Mouse (Mus musculus) MEL (cell line): ENCODE measurements at regions not wholly inside any gene's neighbourhood (a gene's known extent, or its start where the extent isn't known, plus 50 kb on each side); places are given as distances from the start of the nearest gene placed in this dataset.

ENCODE experiments used
- DNase-seq: peaks from one replicate; pipeline ENCODE4 v3.0.0; 2011; ENCODE audit warnings: low read depth, low spot score
- H3K27ac ChIP-seq: 2 replicates; pipeline ENCODE4 v1.5.1; 2012; ENCODE audit warnings: low read depth, mild to moderate bottlenecking, control low read depth, low read length, moderate library complexity; ENCODE audit not compliant: control insufficient read depth
- H3K27me3 ChIP-seq, 2 experiments: fragments of 150-350 bp in 1 of 2; sonication (generic) in 1 of 2; 2 replicates each; pipeline ENCODE4 v1.6.1; 2012; ENCODE audit warnings: low read length in 2 of 2, mild to moderate bottlenecking in 2 of 2, improper control_type of control experiment in 1 of 2, moderate library complexity in 1 of 2; ENCODE audit not compliant: insufficient read depth in 2 of 2, control insufficient read depth in 1 of 2
- H3K36me3 ChIP-seq, 2 experiments: 2 replicates each; pipeline ENCODE4 v1.6.1; 2012 to 2014; ENCODE audit warnings: low read length in 2 of 2, improper control_type of control experiment in 1 of 2, inconsistent platforms in 1 of 2, mild to moderate bottlenecking in 1 of 2; ENCODE audit not compliant: insufficient read depth in 2 of 2, control insufficient read depth in 1 of 2
- H3K4me1 ChIP-seq, 2 experiments: fragments of 150-350 bp in 1 of 2; sonication (generic) in 1 of 2; 2 replicates each; pipeline ENCODE4 v1.6.1; 2012; ENCODE audit warnings: low read length in 2 of 2, improper control_type of control experiment in 1 of 2, mild to moderate bottlenecking in 1 of 2; ENCODE audit not compliant: insufficient read depth in 2 of 2, control insufficient read depth in 1 of 2
- H3K4me3 ChIP-seq, 2 experiments: fragments of 150-350 bp in 1 of 2; sonication (generic) in 1 of 2; 2 replicates each; pipeline ENCODE4 v1.5.1; 2012; ENCODE audit warnings: low read depth in 2 of 2, low read length in 2 of 2, mild to moderate bottlenecking in 2 of 2, moderate library complexity in 2 of 2, control low read depth in 1 of 2, improper control_type of control experiment in 1 of 2; ENCODE audit not compliant: control insufficient read depth in 1 of 2, insufficient read depth in 1 of 2
- H3K79me2 ChIP-seq: 2 replicates; pipeline ENCODE4 v1.6.1; 2012; ENCODE audit warnings: mild to moderate bottlenecking, low read length, moderate library complexity; ENCODE audit not compliant: control insufficient read depth, poor library complexity, insufficient read depth
- H3K9ac ChIP-seq: 2 replicates; pipeline ENCODE4 v1.6.1; 2012; ENCODE audit warnings: low read depth, mild to moderate bottlenecking, control low read depth, low read length, moderate library complexity; ENCODE audit not compliant: control insufficient read depth, poor library complexity, severe bottlenecking
- H3K9me3 ChIP-seq: fragments of 150-350 bp; sonication (generic); replicated peaks from 2 replicates; pipeline ENCODE4 v1.6.1; 2012; ENCODE audit warnings: mild to moderate bottlenecking, low read length, improper control_type of control experiment, moderate library complexity; ENCODE audit not compliant: insufficient read depth
- CHD1 ChIP-seq: IDR thresholded peaks from 2 replicates; pipeline ENCODE4 v1.6.1; 2012; ENCODE audit warnings: low read depth, mild to moderate bottlenecking, inconsistent platforms, low read length, improper control_type of control experiment
- CHD2 ChIP-seq: IDR thresholded peaks from 2 replicates; pipeline ENCODE4 v1.6.1; 2011; ENCODE audit warnings: low read length, improper control_type of control experiment
- CTCF ChIP-seq, 3 experiments: IDR thresholded peaks in 2 of 3; conservative IDR thresholded peaks in 1 of 3; 2 replicates each; pipeline ENCODE4 v1.5.1; 2011 to 2012; ENCODE audit warnings: low read length in 3 of 3, low read depth in 2 of 3, mild to moderate bottlenecking in 2 of 3, improper control_type of control experiment in 1 of 3, inconsistent platforms in 1 of 3, mixed read lengths in 1 of 3, moderate library complexity in 1 of 3; ENCODE audit not compliant: control insufficient read depth in 1 of 3, insufficient read depth in 1 of 3, poor library complexity in 1 of 3, severe bottlenecking in 1 of 3
- EP300 ChIP-seq, 2 experiments: IDR thresholded peaks; 2 replicates each; pipeline ENCODE4 v1.6.1; 2011; ENCODE audit warnings: improper control_type of control experiment in 2 of 2, low read length in 2 of 2, low read depth in 1 of 2, mild to moderate bottlenecking in 1 of 2
- ETS1 ChIP-seq: IDR thresholded peaks from 2 replicates; pipeline ENCODE4 v1.6.1; 2012; ENCODE audit warnings: low read depth, mild to moderate bottlenecking, inconsistent platforms, low read length, improper control_type of control experiment, moderate library complexity
- GATA1 ChIP-seq: IDR thresholded peaks from 2 replicates; pipeline ENCODE4 v1.6.1; 2011; ENCODE audit warnings: low read depth, low read length, improper control_type of control experiment
- JUND ChIP-seq: IDR thresholded peaks from 2 replicates; pipeline ENCODE4 v1.6.1; 2011; ENCODE audit warnings: low read depth, mild to moderate bottlenecking, improper control_type of control experiment, low read length
- KAT2A ChIP-seq: conservative IDR thresholded peaks from 2 replicates; pipeline ENCODE4 v1.6.1; 2012; ENCODE audit warnings: low read depth, low read length, improper control_type of control experiment, inconsistent platforms
- MAFK ChIP-seq: IDR thresholded peaks from 2 replicates; pipeline ENCODE4 v1.6.1; 2011; ENCODE audit warnings: low read depth, mild to moderate bottlenecking, low read length, improper control_type of control experiment, borderline replicate concordance
- MEF2A ChIP-seq: IDR thresholded peaks from 2 replicates; pipeline ENCODE4 v1.6.1; 2014; ENCODE audit warnings: low read depth, mild to moderate bottlenecking, inconsistent platforms, low read length, improper control_type of control experiment; ENCODE audit not compliant: poor library complexity, insufficient replicate concordance, severe bottlenecking; ENCODE audit errors: extremely low read depth
- MYB ChIP-seq: IDR thresholded peaks from 2 replicates; pipeline ENCODE4 v1.6.1; 2011; ENCODE audit warnings: mild to moderate bottlenecking, low read depth, low read length, improper control_type of control experiment
- MYC ChIP-seq: IDR thresholded peaks from 2 replicates; pipeline ENCODE4 v1.6.1; 2011; ENCODE audit warnings: low read depth, mild to moderate bottlenecking, low read length, improper control_type of control experiment, moderate library complexity
- NELFE ChIP-seq: IDR thresholded peaks from 2 replicates; pipeline ENCODE4 v1.6.1; 2011; ENCODE audit warnings: low read depth, low read length, improper control_type of control experiment
- POLR2A ChIP-seq, 2 experiments: IDR thresholded peaks; 2 replicates each; pipeline ENCODE4 v1.6.1; 2011 to 2012; ENCODE audit warnings: low read length in 2 of 2, mild to moderate bottlenecking in 2 of 2, control low read depth in 1 of 2, improper control_type of control experiment in 1 of 2, low read depth in 1 of 2, moderate library complexity in 1 of 2; ENCODE audit not compliant: control insufficient read depth in 1 of 2, insufficient read depth in 1 of 2, poor library complexity in 1 of 2
- RAD21 ChIP-seq: IDR thresholded peaks from 2 replicates; pipeline ENCODE4 v1.6.1; 2011; ENCODE audit warnings: mild to moderate bottlenecking, low read depth, low read length, improper control_type of control experiment
- SIN3A ChIP-seq: IDR thresholded peaks from 2 replicates; pipeline ENCODE4 v1.6.1; 2012; ENCODE audit warnings: low read length, improper control_type of control experiment, inconsistent platforms
- SMC3 ChIP-seq: IDR thresholded peaks from 2 replicates; pipeline ENCODE4 v1.6.1; 2011; ENCODE audit warnings: low read depth, low read length, improper control_type of control experiment
- TBP ChIP-seq: IDR thresholded peaks from 2 replicates; pipeline ENCODE4 v1.8.0; 2011; ENCODE audit warnings: low read depth, low read length, improper control_type of control experiment
- TCF12 ChIP-seq: IDR thresholded peaks from 2 replicates; pipeline ENCODE4 v1.6.1; 2014; ENCODE audit warnings: low read depth, mild to moderate bottlenecking, inconsistent platforms, low read length, improper control_type of control experiment, moderate library complexity
- UBTF ChIP-seq: IDR thresholded peaks from 2 replicates; pipeline ENCODE4 v1.6.1; 2012; ENCODE audit warnings: low read depth, mild to moderate bottlenecking, inconsistent platforms, low read length, improper control_type of control experiment, moderate library complexity, borderline replicate concordance; ENCODE audit not compliant: insufficient read depth
- ZMIZ1 ChIP-seq: IDR thresholded peaks from 2 replicates; pipeline ENCODE4 v1.6.1; 2012; ENCODE audit warnings: low read depth, mild to moderate bottlenecking, inconsistent platforms, low read length, improper control_type of control experiment, moderate library complexity

DNA sequence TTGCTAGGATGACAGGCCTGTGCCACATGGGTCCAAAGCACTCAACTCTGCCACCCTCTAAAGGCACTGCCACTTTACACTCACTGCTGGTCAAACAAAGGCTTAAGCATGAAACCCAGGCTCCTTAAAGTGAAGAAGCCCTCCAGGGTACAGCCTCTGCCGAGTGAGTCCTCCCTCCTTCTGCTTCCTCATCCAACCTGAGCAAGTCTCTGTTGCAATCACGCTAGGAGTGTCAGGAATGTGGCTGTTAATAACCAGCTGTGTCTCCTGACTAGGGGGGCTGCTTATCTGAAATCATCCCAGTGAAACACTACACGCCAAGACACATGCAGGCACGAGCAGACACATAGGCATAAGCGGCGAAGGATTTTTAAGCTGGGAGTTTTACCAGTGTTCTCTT lies 99.2 kb upstream of the Jarid2 start:
- peaks cover 3 to 6% of the 10 kb centered on the region in 2 experiments for H3K4me1 ChIP-seq
- no peaks in the 10 kb centered on the region for H3K27me3 ChIP-seq
- peaks cover 0 to 4% of the 10 kb centered on the region in 2 experiments; a peak in 2 of 4 replicates for H3K36me3 ChIP-seq
- no peak overlapping the region for H3K4me3 ChIP-seq
- H3K79me2 ChIP-seq, result no peaks in the 10 kb centered on the region
- no peak for TF ChIP-seq TBP
- TF ChIP-seq MAFK, result no peak
- no peak for TF ChIP-seq MYB
- TF ChIP-seq POLR2A (IDR thresholded peaks at IDR 0.05; ENCODE audit: control insufficient read depth in 1 of 2, insufficient read depth in 1 of 2, low read depth in 1 of 2, low read length in 2 of 2, poor library complexity in 1 of 2), result no peak
- TF ChIP-seq CHD2, result no peak
- TF ChIP-seq SIN3A, result no peak
- TF ChIP-seq KAT2A, result no peak
- TF ChIP-seq EP300 (IDR thresholded peaks at IDR 0.05; ENCODE audit: low read depth in 1 of 2, low read length in 2 of 2), result no peak
- no peak overlapping the region for H3K27ac ChIP-seq
- H3K9me3 ChIP-seq, result no peaks in the 10 kb centered on the region
- H3K9ac ChIP-seq, result no peak overlapping the region
- no peak for DNase-seq

DNA sequence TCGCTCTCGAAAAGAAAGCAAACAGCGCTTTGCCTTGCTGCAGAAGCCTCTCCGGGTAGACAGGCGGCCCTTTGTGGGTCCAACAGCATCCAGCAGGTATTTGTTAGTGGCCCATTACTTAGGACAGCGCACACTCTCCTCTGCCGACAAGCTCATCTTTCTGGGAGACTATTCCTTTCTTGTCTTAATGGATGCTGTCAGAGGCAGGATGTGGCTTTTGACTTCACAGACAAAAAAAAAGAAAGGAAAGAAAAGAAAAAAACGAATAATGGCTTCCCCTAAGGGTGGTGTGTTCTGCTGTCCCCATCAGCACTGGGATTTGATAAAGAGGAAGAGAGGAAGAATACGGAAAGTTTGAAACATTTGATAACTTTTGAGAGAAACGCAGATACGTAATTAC lies 94.7 kb upstream of the Jarid2 start:
- no peak for DNase-seq
- no peak overlapping the region for H3K4me3 ChIP-seq
- H3K79me2 ChIP-seq, result no peaks in the 10 kb centered on the region
- H3K36me3 ChIP-seq, result no peaks in the 10 kb centered on the region
- TF ChIP-seq MEF2A (no peak), UBTF (no peak), SIN3A (no peak), CHD2 (no peak), ZMIZ1 (no peak), CTCF (IDR thresholded peaks at IDR 0.05 in 2 of 3, conservative IDR thresholded peaks at IDR 0.05 in 1 of 3; ENCODE audit: control insufficient read depth in 1 of 3, insufficient read depth in 1 of 3, low read depth in 2 of 3, low read length in 3 of 3, poor library complexity in 1 of 3, severe bottlenecking in 1 of 3) (no peak), RAD21 (no peak), SMC3 (no peak), NELFE (no peak), ETS1 (no peak), GATA1 (no peak), POLR2A (IDR thresholded peaks at IDR 0.05; ENCODE audit: control insufficient read depth in 1 of 2, insufficient read depth in 1 of 2, low read depth in 1 of 2, low read length in 2 of 2, poor library complexity in 1 of 2) (no peak), TCF12 (no peak), MAFK (no peak), MYC (no peak), CHD1 (no peak), JUND (no peak)
- H3K27ac ChIP-seq, result no peak overlapping the region
- no peaks in the 10 kb centered on the region for H3K27me3 ChIP-seq
- H3K4me1 ChIP-seq, result no peaks in the 10 kb centered on the region; a peak in 2 of 4 replicates
- no peak overlapping the region for H3K9ac ChIP-seq
- no peaks in the 10 kb centered on the region for H3K9me3 ChIP-seq
